Mouse (Mus musculus): ENCODE measurements around the gene Zfp568.

The Zfp568 gene

GRCm38 (mm10) chr7:30053591-30053990 lies 69.8 kb downstream of the Zfp568 start:
- no peak for DNase-seq (ENCODE audit: low spot score in 2 of 2)

- DNase-seq (ENCODE audit: low spot score in 2 of 2) = no peak
These were observed 76.6 kb downstream of the Zfp568 start for GRCm38 (mm10) chr7:30060341-30060740.

- peak; percentile 16 to 59 for DNase-seq (ENCODE audit: low spot score in 2 of 2)
These were observed 78.7 kb downstream of the Zfp568 start for GRCm38 (mm10) chr7:30062478-30062877.

- no peak for DNase-seq (ENCODE audit: low spot score in 2 of 2)
These were observed 80.9 kb downstream of the Zfp568 start for GRCm38 (mm10) chr7:30064622-30065021.

- peak; percentile 68 to 85 for DNase-seq (ENCODE audit: low spot score in 2 of 2)
These were observed 88.6 kb downstream of the Zfp568 start, which contains the start of gene Zfp82 for GRCm38 (mm10) chr7:30072146-30073028. Gene Zfp82 (minus strand): TSS chr7:30072900.
